19 mouse cellular contexts compared by ENCODE assay signal in genomic region chr3:131306255-131306654, GRCm38 (mm10). TPM values are rescaled to one million over a fixed set of nuclear protein-coding genes. Genes with fewer than 3 reads are reported as not detected.
DNase-seq lines count a peak whose midpoint lies in the region.
"Had no signal": no experiment of that assay in that cellular context is flagged by ENCODE, and none has a peak within 500 bp of the region (broad histone marks: within the 10 kb centered on the region; RNA-seq: fewer than 3 reads in every experiment).

No protein-coding gene starts in this region.

- intact Hi-C loops in left cerebral cortex, postnatal 4 days (cut with DNase I), result no loop called here

- DNase-seq in 416B (ENCODE audit: low read depth), result peak; percentile 55
- peak; percentile 25 for DNase-seq in NIH3T3 (ENCODE audit: low read depth)
- peak; percentile 58 for DNase-seq in gonadal fat pad, adult 2 months (ENCODE audit: low read depth)
- DNase-seq in kidney, postnatal 4 days, result no peak
- no peak for DNase-seq in left cerebral cortex, postnatal 4 days
- DNase-seq: adrenal gland, adult 2 months; adrenal gland, postnatal 10 days; adrenal gland, postnatal 25 days; B cell, adult 2 months; cerebellum, adult 11 months; cerebellum, adult 18-20 months; cerebellum, adult 8-10 months; cerebellum, adult 9-11 months; cerebellum, postnatal 14 days; cerebellum, postnatal 36 days; embryo, embryonic 11 days; forebrain, postnatal 0 days had no signal

RNA-seq across cellular contexts. Expression of gene Cyp2u1, which starts 3.2 kb away (rescaled TPM):
- polyA plus RNA-seq in gonadal fat pad, adult 2 months (2012; rRNA removed), result 3.1 and 3.8 TPM in 2 replicates
- total RNA-seq in left cerebral cortex, postnatal 4 days (2021), result 10 to 100 TPM; 13.1 to 14.4 TPM
- polyA plus RNA-seq: erythroblast, embryonic 14.5 days; G1E had no signal

RNA-seq across cellular contexts. Expression of gene Hadh, which starts 34.4 kb away (rescaled TPM):
- polyA plus RNA-seq in gonadal fat pad, adult 2 months (2012; rRNA removed), result 179 and 212 TPM in 2 replicates
- 10 to 100 TPM; 16.5 to 18.2 TPM for total RNA-seq in left cerebral cortex, postnatal 4 days (2021)

Comparison
In these comparisons a context has a peak if more than half of its experiments do, and no peak if none do; other contexts are left out.
1. DNase-seq: peak in 416B (single experiment), NIH3T3 (single experiment) and gonadal fat pad, adult 2 months (single experiment); none in kidney, postnatal 4 days (0 of 2) and left cerebral cortex, postnatal 4 days (single experiment).